18 mouse cellular contexts compared by ENCODE assay signal in the genomic region with DNA sequence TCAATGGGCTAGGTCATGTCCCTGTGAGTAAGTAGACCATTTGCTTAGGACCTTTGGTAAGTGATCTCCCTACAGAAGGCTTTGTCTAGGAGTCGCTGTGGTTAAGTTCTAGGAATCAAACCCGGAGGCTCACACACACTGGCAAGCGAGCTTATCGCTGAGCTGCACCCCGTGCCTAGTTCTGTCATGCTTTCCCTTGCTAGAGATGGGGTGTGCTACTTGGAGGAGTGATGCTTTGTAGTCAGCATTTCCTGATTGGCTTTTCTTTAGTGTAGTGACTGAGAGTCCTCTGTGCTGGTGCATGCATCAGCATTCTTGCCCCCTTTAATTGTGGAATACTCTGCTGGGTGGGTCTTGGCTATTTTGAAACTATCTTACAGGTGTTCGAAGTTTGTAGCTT. TPM values are rescaled to one million over a fixed set of nuclear protein-coding genes. Genes with fewer than 3 reads are reported as not detected.
DNase-seq lines count a peak whose midpoint lies in the region; ATAC-seq lines count a peak whose summit lies in the region.
"Had no signal": no experiment of that assay in that cellular context is flagged by ENCODE, and none has a peak within 500 bp of the region (broad histone marks: within the 10 kb centered on the region; RNA-seq: fewer than 3 reads in every experiment).

No protein-coding gene starts in this region.

- H3K4me2 ChIP-seq in heart, embryonic 12.5 days: no peak overlapping the region
- peak overlapping the region; percentile 50 for H3K4me2 ChIP-seq in liver, embryonic 11.5 days

- peaks cover 23% of the 10 kb centered on the region for H3K4me1 ChIP-seq in heart, embryonic 12.5 days (replicated peaks)
- H3K4me1 ChIP-seq in liver, embryonic 11.5 days (replicated peaks; ENCODE audit: control insufficient read depth, insufficient read depth, low read length): peaks cover 53% of the 10 kb centered on the region

- ATAC-seq in heart, embryonic 12.5 days (ENCODE audit: insufficient number of reproducible peaks, low FRiP score): peak; percentile 91
- peak; percentile 98 for ATAC-seq in liver, embryonic 11.5 days (replicated peaks; ENCODE audit: low FRiP score)
- ATAC-seq: midbrain, embryonic 16.5 days had no signal

- no peaks in the 10 kb centered on the region for H3K36me3 ChIP-seq in heart, embryonic 12.5 days
- H3K36me3 ChIP-seq in liver, embryonic 11.5 days (ENCODE audit: control insufficient read depth, insufficient read depth, low read length): no peaks in the 10 kb centered on the region

- no peaks in the 10 kb centered on the region for H3K9me3 ChIP-seq in heart, embryonic 12.5 days (replicated peaks)
- H3K9me3 ChIP-seq in liver, embryonic 11.5 days (ENCODE audit: control insufficient read depth, low read length): no peaks in the 10 kb centered on the region

- intact Hi-C loops in heart, postnatal 25 days (cut with DNase I): no loop called here

- no peak overlapping the region for H3K4me3 ChIP-seq in heart, embryonic 12.5 days
- H3K4me3 ChIP-seq in liver, embryonic 11.5 days (ENCODE audit: low read depth, low read length): no peak overlapping the region

- 65% methylated on average over 6 of the region's 6 CpGs for WGBS in heart, embryonic 12.5 days
- 38% methylated on average over 6 of the region's 6 CpGs for WGBS in liver, embryonic 11.5 days

- peak overlapping the region; percentile 68; the same call in 1 of the 2 replicates for H3K27ac ChIP-seq in heart, embryonic 12.5 days (ENCODE audit: poor library complexity, severe bottlenecking)
- H3K27ac ChIP-seq in liver, embryonic 11.5 days (ENCODE audit: low read depth, low read length): peak overlapping the region; percentile 82

- no peaks in the 10 kb centered on the region for H3K27me3 ChIP-seq in heart, embryonic 12.5 days (replicated peaks)
- no peaks in the 10 kb centered on the region for H3K27me3 ChIP-seq in liver, embryonic 11.5 days (replicated peaks; ENCODE audit: control insufficient read depth, insufficient read depth, low read length)

- H3K9ac ChIP-seq in heart, embryonic 12.5 days: no peak overlapping the region; the same call in 1 of the 2 replicates
- no peak overlapping the region for H3K9ac ChIP-seq in liver, embryonic 11.5 days (ENCODE audit: low read depth, low read length)

- no peak for DNase-seq in heart, postnatal 25 days (ENCODE audit: low spot score)
- peak; percentile 95 for DNase-seq in MEL-GATA-1-ER (ENCODE audit: extremely low read depth, low read depth)
- peak; percentile 59 for DNase-seq in liver, embryonic 11.5 days (ENCODE audit: low spot score)
- DNase-seq in spleen, postnatal 36 days (ENCODE audit: low spot score in 2 of 2): peak; percentile 32 to 47
- DNase-seq in urinary bladder, postnatal 14 days (ENCODE audit: low spot score): no peak
- no peak for DNase-seq in kidney, adult 11 months
- no peak for DNase-seq in layer of hippocampus, postnatal 25 days (ENCODE audit: extremely low spot score in 1 of 2, low spot score in 1 of 2)
- DNase-seq: heart, postnatal 36 days; kidney, adult 9 months; thymus, adult 2 months had no signal

RNA-seq across cellular contexts. Expression of a gene that starts 13.8 kb away (rescaled TPM):
- 22.8 and 24.4 TPM in 2 replicates for polyA plus RNA-seq in heart, embryonic 12.5 days (2016; fragmentation: Nextera tagmentation; extraction: Ambion mirVana)
- total RNA-seq in heart, postnatal 25 days (2021): 10 to 100 TPM; 42.9 to 45.7 TPM
- 35.0 and 40.1 TPM in 2 replicates for polyA plus RNA-seq in liver, embryonic 11.5 days (2014; fragmentation: Nextera tagmentation; extraction: Ambion mirVana)
- 10 to 100 TPM; 41.5 to 47.4 TPM for total RNA-seq in layer of hippocampus, postnatal 25 days (2021)

RNA-seq across cellular contexts. Expression of a gene that starts 14.0 kb away (rescaled TPM):
- 110 and 115 TPM in 2 replicates for polyA plus RNA-seq in heart, embryonic 12.5 days (2016; fragmentation: Nextera tagmentation; extraction: Ambion mirVana)
- total RNA-seq in heart, postnatal 25 days (2021): 10 to 100 TPM; 52.6 to 57.2 TPM
- 105 and 110 TPM in 2 replicates for polyA plus RNA-seq in liver, embryonic 11.5 days (2014; fragmentation: Nextera tagmentation; extraction: Ambion mirVana)
- 10 to 100 TPM; 62.4 to 64.2 TPM for total RNA-seq in layer of hippocampus, postnatal 25 days (2021)

RNA-seq across cellular contexts. Expression of a gene that starts 54.1 kb away (rescaled TPM):
- polyA plus RNA-seq in heart, embryonic 12.5 days (2016; fragmentation: Nextera tagmentation; extraction: Ambion mirVana): not detected in 2 replicates
- not detected for total RNA-seq in heart, postnatal 25 days (2021)
- polyA plus RNA-seq in liver, embryonic 11.5 days (2014; fragmentation: Nextera tagmentation; extraction: Ambion mirVana): not detected in 2 replicates
- total RNA-seq in layer of hippocampus, postnatal 25 days (2021): not detected
- total RNA-seq: gastrocnemius, adult 18-20 months; heart, postnatal 36 days; layer of hippocampus, postnatal 10 days; neutrophil, adult 5-6 weeks had no signal
- polyA plus RNA-seq: brain, embryonic 14.5 days; cortical plate, adult 2 months; limb, embryonic 14.5 days; midbrain, embryonic 16.5 days; thymus, adult 2 months had no signal

Comparison
In these comparisons a context has a peak if more than half of its experiments do, and no peak if none do; other contexts are left out.
1. DNase-seq: peak in MEL-GATA-1-ER (single experiment), liver, embryonic 11.5 days (single experiment) and spleen, postnatal 36 days (2 of 2); none in heart, postnatal 25 days (single experiment), urinary bladder, postnatal 14 days (single experiment), kidney, adult 11 months (single experiment) and layer of hippocampus, postnatal 25 days (0 of 2).